Mouse (Mus musculus): Measurements from ENCODE around the gene Obox7. TPM values are rescaled to one million over a fixed set of nuclear protein-coding genes. Genes with fewer than 3 reads are reported as not detected.

The Obox7 gene
- not detected for total RNA-seq (2023)

GRCm38 (mm10) chr7:14659196-14659595 lies at the start of gene Obox7:
TSS of gene Obox7 (plus strand) at chr7:14659496.

Other genes with a start within 250 kb of the Obox7 start
- gene Sult2a8, start 212.7 kb upstream of the Obox7 start, total RNA-seq (2023), result not detected
- gene Sult2a7, start 165.3 kb upstream of the Obox7 start, total RNA-seq (2023), result not detected
- gene Vmn1r90, start 96.0 kb upstream of the Obox7 start, total RNA-seq (2023), result not detected